Mouse (Mus musculus) induced T-regulatory cell, adult 2 months (primary cell): ENCODE measurements around the gene Zbed4.
A peak's percentile ranks its signal among the peaks of the same experiment; 100 is the strongest.
"Not testable (repeated sequence)": the region's sequence is repeated elsewhere in the genome, so short reads cannot be mapped to it uniquely, and the experiment has no call there.

Experiments
- DNase-seq: peaks from one replicate; pipeline ENCODE4 v3.0.0-alpha.2; 2012; ENCODE audit warnings: low read depth

The Zbed4 gene

GRCm38 (mm10) chr15:88751564-88752402, at the start of gene Zbed4:
Gene Zbed4, plus strand, starts transcription at chr15:88751660.
- DNase-seq, result peak; percentile 77

DNA sequence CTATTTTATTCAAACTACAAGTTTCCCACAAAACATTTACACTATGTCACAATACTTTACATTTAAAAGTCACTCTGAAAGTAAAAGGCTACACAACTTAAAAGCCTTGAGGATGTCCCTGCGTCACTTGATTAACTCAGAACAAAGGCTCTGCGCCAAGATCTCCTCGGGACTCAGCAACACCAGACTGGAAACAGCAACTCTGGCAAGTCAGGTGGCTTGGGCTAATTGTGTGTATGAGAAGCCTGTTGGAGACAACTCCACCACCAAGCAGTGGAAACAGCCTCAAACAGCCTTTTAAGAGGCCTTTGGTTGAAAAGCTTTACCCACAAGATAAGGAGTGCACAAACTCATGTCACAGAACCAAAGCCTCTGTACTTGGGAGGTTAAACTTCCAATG, 49.0 kb upstream of the Zbed4 start:
- no peak for DNase-seq

DNA sequence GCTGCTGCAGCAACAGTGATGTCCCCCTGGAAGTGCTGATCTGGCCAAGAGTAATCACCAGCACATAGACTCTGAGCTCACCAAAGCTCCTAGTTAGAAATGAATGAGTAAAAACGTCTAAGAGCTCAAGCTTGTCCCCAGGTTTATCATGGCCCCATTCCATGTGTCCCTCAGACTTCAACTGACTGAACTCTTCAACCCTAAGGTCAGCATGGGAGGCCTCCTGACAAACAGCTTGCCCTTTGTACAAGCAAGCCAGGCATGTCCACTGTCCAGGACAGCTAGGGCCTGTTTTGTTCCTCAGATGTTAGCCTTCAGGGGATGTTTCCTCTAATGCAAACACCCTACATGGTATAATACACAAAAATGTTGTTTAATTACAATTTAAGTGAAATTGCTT, 47.2 kb upstream of the Zbed4 start:
- DNase-seq, result no peak

- DNase-seq, result no peak
These were observed 45.1 kb upstream of the Zbed4 start for GRCm38 (mm10) chr15:88706320-88706719.

- not testable (repeated sequence) for DNase-seq
These were observed 44.5 kb upstream of the Zbed4 start for GRCm38 (mm10) chr15:88706987-88707386.

DNA sequence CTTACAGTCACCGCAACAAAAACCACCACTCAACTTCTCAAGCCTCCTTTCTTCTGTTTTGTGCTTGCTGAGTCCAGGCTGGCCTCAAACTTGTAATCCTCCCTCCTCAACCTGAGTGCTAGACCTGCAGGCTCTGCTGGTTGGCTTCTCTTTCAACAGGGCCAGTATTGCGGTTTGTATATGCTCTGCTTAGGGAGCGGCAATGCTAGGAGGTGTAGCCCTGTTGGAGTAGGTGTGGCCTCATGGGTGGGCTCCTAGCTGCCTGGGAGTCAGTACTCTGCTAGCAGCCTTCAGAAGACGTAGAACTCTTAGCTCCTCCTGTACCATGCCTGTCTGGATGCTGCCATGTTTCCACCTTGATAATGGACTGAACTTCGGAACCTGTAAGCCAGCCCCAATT, 43.3 kb upstream of the Zbed4 start:
- no peak for DNase-seq

GRCm38 (mm10) chr15:88708657-88709511, 42.6 kb upstream of the Zbed4 start:
- no peak for DNase-seq

GRCm38 (mm10) chr15:88709878-88710277, 41.6 kb upstream of the Zbed4 start:
- DNase-seq, result no peak

DNA sequence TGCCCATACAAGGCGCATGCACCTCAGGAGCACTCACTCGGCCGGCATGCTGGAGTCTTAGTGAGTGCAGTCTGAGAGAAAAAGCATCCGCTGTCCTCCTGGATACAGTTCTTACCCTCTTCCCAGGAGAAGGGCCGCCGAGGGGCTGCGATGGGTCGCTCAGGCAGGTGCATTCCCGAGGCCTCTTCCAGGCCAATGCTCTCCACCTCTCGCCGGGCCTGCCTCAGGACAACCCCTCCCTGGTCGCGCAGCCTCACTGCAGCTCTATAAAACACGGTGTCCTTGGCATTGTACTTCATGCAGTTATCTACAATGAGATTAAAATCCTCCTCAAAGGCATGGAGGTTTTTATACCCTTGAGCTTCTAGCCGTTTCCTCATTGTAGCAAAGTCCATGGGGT, 39.0 kb upstream of the Zbed4 start:
- no peak for DNase-seq

- DNase-seq, result no peak
These were observed 37.4 kb upstream of the Zbed4 start for GRCm38 (mm10) chr15:88714021-88714589.

GRCm38 (mm10) chr15:88716350-88716749, 35.1 kb upstream of the Zbed4 start:
- peak; percentile 54 for DNase-seq

- DNase-seq, result no peak
These were observed 34.2 kb upstream of the Zbed4 start for GRCm38 (mm10) chr15:88717239-88717638.

- no peak for DNase-seq
These were observed 28.3 kb upstream of the Zbed4 start for GRCm38 (mm10) chr15:88723205-88723604.

DNA sequence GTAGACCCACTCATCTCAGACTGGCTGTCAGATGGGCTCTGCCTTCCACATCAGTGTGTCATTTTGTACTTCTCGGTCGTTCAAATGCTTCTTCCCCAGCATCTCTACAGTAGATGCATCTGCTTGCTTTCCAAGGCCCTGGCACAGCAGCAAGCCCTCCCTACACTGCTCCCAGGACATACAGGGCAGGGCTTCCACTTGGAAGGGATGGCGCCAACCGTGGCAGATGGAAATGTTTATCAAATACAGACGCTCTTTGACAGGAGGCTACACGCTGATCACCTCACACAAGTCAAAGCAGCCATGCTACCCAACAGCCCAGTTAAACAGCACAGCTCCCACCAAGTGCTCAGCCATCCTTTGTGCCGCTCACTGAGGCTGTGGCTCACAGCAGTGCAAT, 27.1 kb upstream of the Zbed4 start:
- DNase-seq, result no peak

- no peak for DNase-seq
These were observed 26.4 kb upstream of the Zbed4 start for GRCm38 (mm10) chr15:88725036-88725435.

DNA sequence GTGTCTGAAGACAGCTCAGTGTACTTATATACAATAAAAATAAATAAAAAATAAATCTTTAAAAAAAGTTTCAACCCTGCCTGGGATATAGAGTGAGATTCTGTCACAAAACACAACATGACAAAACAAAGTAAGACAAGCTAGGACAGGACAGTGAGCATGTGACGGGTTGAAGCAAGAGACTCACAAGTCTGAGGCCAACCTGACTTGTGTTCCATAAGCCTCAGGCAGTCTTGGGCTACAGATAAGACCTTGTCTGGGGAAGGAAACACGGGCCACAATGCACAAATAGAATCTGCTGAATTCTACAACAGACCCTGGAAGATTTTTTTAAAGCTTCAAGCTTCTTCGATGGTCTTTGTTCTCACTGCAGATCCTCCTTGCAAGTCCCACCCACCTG, 24.3 kb upstream of the Zbed4 start:
- no peak for DNase-seq

DNA sequence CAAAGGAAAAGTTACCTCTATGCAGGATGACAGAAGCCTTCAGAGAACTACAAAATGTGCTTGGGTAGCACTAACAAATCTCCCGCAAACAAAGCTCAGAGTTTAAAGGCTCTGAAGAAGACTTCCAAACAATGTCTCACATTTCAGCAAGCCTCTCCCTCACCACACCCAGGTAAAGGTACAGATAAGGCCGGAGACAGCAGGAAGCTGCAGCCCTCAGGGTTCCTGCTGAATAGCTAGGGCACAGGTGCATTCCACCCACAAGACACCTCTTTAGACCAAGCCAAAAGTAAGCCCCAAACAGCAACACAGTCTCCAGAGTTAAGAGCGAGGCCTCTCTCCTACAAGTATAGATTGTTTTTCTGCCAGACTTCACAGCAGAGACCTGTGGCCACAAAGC, 20.7 kb upstream of the Zbed4 start:
- peak; percentile 20 for DNase-seq

DNA sequence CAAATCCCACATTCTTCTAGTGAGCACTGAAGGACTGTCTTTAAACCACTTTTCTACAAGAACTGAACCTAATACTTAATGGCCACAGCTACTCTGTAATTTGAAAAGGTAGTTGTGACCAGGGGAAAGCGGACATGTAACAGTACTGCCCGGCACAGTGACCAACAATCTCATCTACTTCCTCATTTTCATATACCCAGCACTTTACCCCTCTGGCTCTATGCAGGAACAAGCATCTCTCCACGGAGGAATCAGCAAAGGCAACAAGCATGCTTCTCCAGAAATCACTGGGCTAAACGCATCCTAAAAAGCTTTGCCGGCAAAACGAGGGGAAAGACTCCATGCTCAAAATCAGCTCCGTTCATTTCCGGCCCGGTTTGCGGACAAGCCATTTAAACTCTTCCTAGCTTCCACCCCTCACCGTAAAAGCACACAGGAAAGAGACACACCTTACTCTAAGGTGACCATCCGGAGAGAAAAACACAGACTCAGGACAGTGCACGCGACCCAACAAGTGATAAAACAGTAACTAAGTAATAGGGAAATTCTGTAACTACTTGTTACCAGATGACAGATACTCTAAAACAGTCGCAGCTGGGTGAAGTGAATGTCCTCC, 18.9 kb upstream of the Zbed4 start:
- DNase-seq, result no peak

DNA sequence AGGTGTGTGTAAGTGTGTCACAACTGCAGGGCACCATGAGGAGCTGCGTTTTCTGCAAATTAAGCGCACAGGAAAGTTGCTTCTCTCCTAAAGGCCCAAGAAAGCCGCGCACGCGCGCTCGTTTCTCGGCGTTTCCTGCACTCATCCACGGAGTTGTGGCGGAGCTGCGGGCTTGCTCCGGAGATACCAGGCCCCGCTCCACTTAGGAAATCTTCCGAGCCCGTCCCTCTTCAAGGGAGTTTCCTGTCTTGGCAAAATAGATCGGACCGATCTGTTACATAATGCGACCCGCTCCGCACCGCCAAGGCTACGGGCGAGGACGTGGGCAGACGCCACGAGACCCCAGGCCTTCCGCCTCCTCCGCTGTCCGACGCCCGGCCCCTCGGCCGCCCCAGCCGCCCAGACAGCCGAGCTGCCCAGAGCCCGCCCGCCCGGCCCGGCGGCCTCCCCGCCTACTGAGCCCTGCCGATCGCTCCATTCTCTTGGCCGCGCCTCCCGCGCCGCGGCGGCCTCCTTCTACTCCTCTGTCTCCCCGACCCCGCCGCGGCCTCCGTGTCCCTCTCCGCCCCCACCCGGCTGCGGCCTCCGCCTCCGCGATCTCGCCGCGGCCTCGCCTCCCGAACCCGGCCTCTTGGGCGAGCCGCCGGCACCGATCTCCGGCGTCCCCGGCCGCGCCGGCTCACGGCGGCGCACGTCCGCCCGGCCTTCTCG, 18.3 kb upstream of the Zbed4 start:
- DNase-seq, result peak; percentile 84

- peak; percentile 76 for DNase-seq
These were observed 17.5 kb upstream of the Zbed4 start, which contains the start of gene Brd1 for GRCm38 (mm10) chr15:88733834-88734571. Gene Brd1, minus strand, starts transcription at chr15:88734233.

- DNase-seq, result peak; percentile 42
These were observed 15.3 kb upstream of the Zbed4 start for GRCm38 (mm10) chr15:88736166-88736565.
